Mouse (Mus musculus) embryo, embryonic 9.5 days (tissue): ENCODE measurements around the gene Brd3.

Source experiments
- DNase-seq: peaks from one replicate; pipeline ENCODE4 v3.0.0-alpha.2; 2017; ENCODE audit errors: extremely low spot score

Gene Brd3

DNA sequence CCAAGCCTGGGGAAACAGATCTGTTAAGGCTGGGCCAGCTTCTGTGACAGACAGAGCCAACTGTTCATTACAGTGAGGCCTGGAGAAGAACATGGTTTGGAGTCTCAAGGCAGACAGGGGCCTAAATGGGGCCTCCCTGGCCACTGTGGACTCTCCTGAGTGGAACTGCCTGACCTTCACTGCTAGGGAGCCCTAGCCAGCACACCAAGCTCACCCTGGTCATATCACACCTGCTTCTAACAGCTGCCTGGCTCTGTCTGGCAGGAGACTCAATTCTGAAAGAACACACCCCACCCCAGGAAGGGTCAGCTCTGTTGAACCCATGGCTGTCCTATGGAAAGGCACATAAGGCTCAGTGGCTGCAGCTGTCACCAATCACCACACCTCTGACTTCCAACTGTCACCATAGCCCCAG lies 36.3 kb downstream of the Brd3 start:
- no peak for DNase-seq

DNA sequence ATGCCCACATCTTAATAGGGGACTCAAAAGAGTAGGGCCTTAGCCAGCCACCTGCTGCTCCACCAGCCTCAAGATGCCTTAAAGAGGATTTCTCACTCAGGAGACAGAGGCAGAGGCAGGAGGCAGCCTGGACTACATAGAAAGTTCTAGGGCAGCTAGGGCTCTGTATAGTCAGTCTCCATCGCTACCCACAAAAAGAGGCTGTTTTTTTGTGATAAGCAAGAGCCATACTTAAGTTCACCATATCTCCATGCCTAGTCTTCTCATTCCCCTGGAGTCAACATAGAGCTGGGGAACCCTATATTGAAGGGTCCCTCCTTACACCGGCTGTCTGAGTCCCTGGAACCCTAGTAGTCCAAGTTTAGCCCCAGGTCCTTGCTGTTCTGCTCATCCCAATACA lies 36.9 kb downstream of the Brd3 start:
- no peak for DNase-seq

DNA sequence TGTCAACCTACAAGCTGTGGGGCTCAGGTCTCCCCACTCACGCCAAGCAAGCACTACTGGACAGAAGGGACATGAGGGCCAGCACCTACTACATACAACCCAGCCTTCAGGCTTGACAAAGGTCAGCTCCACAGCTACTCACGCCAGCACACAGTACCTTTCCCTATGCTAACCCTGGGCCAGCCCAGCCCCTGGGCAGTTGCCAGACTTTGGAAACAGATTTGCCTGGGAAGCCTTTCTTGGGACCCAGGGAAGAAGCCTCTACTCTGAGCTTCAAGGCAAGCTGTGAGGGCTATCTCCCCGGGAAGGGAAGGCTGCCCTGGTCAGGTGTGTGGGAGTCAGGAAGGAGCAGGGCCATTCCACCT lies 37.5 kb downstream of the Brd3 start:
- DNase-seq: no peak

DNA sequence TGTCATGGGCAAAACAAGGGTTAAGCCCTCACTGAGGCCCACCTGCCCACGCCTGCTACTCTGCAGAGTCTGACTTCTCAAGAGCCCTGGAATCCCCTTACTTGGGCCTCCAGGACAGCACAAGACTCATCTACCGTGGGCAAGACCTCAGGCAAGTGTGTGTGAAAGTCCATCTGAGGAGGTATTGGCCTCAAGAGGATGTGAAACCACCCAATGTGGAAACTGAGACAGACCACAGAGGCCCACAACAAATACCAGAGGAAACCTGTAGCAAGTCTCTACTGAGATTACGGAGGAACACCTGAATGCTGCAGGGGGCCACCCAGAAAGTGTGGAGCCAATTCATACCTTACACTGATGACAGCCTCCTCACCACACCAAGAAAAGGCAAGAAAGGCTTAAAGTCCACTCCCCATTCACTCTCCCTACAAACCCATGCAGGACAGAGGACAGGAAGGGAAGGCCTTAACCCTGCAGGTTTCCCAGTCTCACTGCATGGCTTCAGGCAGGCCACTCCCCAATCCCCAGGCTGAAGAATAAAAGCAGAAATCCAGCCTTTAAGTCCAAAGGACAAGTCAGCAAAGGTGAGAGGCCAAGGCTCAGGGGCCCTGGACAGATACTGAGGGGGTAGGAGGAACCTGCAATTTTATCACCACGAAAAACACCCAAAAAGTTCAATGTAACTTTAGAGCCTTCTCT lies 38.0 kb downstream of the Brd3 start:
- no peak for DNase-seq

- DNase-seq: no peak
Measured at GRCm38 (mm10) chr2:27462901-27463300, 44.6 kb downstream of the Brd3 start.

DNA sequence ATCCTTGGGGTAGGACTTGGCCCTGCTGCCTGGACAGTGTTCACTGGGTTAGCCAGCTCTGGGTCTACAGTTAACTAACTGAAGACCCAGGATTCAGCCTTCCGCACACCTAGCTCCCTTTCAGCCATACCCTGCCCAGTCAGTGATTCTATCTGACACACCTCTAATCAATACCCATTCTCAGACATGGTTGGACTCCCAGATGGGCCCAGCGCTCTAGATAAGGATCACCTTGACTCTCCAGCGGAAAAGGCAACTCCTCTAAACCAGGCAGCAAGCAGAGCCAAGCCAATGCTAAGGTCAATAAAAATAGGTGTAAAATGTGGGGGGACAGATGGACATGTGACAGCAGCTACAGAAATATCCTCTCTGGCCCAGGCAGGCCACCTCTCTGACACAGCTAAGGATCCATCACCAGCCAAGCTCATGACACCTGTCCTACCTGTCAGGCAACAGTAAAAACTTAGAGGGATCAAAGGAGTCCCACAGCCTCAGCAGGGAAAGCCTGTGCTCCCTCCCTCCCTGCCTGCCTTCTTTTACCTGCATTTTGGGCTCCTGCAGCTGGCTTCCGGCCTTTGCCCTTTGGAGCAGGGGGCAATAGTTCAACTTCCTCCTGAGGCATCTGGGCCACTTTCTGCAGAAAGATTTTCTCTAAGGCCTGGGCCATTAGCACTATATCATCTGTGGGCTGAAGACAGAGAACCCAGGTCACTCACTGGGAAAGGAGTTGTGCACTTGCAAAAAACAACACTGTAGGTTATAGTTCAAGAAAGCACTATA lies 45.4 kb downstream of the Brd3 start:
- DNase-seq: no peak

- DNase-seq: no peak
Measured at GRCm38 (mm10) chr2:27460651-27461050, 46.8 kb downstream of the Brd3 start.

GRCm38 (mm10) chr2:27460163-27460562 lies 47.3 kb downstream of the Brd3 start:
- no peak for DNase-seq

- no peak for DNase-seq
Measured at GRCm38 (mm10) chr2:27459735-27460134, 47.7 kb downstream of the Brd3 start.

DNA sequence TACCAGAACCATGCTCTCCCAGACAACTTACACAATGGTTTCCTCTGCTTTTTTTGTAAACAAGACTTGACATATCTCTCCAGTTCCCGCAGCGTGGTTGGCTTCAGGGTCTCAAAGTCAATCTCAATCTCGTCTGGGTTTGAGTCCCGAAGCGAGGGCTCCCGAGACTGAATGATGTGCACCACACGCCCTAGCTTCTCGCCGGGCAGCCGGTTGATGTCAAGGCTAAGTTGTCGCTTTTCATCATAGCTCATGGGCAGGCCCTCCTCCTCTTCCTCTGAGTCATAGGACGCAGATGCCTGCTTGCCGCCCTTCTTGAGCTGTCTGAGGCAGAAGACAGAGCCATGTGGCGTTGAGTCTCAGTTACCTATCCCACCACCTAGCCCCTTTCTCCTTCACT lies 57.2 kb downstream of the Brd3 start:
- no peak for DNase-seq

- DNase-seq: no peak
Measured at GRCm38 (mm10) chr2:27447782-27448181, 59.7 kb downstream of the Brd3 start.

DNA sequence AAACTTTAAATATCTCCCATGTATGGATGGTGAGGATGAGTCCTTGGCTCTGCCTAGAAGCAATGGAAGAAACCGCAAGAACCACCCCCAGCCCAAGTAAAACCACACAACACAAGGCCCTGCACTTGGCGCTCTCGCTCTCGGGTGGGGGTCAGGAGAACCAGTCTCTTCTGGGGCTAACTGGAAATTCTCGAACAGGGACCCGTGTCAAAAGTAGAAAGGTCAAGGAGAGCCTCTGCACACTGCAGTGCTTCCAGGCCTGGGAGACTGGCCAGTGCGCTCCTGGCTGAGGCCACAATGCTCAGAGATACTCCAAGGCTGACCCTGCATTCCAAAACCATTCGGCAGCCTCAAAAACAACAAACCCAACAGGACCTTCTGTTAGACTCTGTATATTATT lies 60.6 kb downstream of the Brd3 start:
- DNase-seq: no peak

- no peak for DNase-seq
Measured at GRCm38 (mm10) chr2:27445910-27446309, 61.6 kb downstream of the Brd3 start.

- no peak for DNase-seq
Measured at GRCm38 (mm10) chr2:27443450-27443708, 64.1 kb downstream of the Brd3 start.

- DNase-seq: no peak
Measured at GRCm38 (mm10) chr2:27442708-27443449, 64.6 kb downstream of the Brd3 start.

DNA sequence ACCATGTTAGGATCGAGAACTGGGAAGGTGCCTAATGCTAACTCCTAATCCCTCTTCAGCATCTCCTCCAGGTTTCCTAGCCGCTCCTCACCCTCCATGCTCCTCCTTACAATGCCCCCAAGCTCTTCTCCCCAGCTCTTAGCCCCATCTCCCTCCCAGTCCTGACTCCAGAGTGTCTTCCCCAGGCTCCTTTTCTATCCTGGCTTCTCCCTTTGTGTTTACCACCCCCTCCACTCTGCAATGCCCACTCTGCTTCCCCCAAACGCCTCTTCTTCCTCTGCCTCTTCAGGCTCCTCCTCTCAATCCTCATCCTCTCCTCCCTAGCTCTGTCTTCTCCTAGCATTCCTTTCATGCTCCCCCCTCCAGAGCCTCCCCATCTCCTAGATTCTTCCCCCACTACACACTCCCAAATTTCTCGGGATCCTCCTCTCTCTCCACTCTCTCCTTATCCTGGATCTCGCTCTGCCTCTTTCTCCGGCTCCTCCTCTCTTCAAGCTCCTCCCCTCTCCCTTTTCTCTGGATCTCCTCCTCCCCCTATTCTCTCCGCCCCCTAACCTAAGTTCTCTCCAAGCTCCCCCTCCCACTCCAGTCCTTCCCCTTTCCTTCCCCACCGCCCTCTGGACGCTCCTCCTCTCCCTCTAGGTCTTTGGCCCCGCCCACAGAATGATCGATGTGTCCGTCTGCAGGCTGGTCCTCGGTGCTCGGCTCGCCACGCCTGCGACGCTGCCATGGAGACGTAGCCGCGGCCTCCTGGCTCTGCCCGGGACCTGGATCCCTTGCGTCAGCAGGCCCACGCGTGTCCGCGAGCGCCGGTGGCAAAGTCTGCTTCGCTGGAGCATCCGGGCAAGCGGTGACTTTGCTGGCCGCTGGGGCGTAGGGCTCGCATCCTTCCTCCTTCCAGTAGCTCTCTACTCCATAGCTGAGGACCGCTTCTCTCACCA lies 65.4 kb downstream of the Brd3 start, which contains the start of gene Brd3os:
Brd3os (plus strand) TSS at position 558 of the 941 bp plus-strand sequence.
- DNase-seq: peak; percentile 99

DNA sequence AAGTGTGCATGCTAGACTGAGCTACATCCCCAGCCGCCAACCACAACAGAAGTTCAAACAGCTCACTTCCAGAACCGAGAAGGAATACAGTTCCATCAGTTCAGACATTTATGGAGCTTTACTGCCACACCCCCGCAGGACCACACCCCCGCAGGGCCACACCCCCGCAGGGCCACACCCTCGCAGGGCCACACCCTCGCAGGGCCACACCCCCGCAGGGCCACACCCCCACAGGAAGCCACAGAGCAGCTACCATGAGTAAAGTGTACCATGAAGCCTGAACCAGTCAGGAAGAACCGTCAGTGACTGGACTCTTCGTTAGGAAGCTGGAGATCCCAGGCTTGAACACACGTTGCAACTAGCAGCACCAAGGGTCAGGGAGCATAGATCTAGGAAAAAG lies 69.2 kb downstream of the Brd3 start:
- peak; percentile 48 for DNase-seq

DNA sequence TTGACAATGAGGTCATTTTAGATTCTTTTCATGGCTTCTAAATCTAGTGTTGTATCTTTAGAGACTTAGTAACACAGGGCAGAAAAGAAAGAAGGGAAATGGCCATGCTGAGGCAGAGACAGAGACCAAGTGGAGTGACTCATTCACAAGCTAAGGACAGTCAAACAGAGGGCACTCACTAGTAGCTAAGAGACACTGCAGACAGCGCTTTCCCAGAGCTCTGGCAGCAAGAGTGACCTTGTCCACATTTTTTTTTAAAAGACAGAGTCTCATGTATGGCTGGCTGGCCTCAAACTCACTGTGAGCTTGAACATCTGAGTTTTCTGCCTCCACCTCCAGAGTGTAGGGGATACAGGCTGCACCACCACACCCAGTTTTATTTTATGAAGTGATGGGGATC lies 69.6 kb downstream of the Brd3 start:
- DNase-seq: no peak

DNA sequence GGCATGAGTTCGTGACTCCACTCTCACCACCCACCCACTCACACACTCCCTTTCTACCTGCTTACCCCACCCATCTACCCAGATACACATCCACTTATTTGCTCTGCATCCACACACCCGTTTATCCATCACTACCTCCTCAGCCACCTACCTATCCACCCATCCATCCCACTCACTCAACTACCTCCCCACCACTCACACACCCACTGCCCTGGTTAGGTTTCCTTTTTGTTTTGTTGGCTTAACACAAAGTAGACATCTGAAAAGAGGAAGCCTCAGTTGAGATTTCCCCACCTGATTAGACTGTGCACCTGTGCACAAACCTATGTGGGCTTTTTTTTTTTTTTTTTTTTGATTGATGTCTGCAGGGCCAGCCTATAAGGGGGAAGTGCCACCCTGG lies 74.9 kb downstream of the Brd3 start:
- DNase-seq: no peak

DNA sequence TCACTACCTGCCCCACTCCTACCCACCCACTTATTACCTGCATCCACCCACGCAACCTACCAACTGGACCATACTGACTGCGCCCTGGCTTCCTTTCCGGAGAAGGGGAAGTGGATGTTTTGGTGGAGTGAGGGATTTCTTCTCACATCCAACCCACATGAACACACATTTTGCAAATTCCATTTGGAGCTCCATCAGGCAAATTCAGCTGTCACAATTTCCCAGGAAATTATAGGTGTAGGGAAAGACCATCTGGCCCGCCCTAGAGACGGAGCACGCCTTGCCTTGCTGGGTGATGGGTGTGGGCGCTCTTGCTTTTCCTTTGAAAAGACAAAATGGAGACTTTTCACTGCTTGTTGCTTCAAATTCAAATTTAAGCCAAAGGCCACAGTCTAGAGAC lies 76.8 kb downstream of the Brd3 start:
- DNase-seq: no peak

DNA sequence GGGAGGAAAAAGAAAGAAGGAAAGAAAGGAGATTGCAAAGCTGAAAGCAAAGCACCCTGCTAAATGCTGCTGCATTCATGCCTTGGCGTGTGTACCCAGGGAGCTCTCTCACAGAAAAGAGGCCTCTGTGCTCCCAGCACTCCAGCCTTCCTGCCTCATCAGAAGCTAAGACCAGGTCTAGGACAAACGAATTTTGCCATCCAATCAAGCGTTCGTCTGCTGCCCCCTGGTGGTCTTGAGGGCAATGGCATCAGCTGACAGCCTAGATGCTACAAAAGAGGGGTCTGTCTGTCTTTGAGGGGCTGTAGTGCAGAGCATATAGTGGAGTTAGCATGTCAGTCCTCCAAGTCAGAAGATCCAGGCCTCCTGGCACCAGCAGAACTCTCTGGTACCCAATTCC lies 79.4 kb downstream of the Brd3 start:
- DNase-seq: peak; percentile 85
